Mouse (Mus musculus): Measurements from ENCODE around the gene Gabbr1. TPM values are rescaled to one million over a fixed set of nuclear protein-coding genes. Genes with fewer than 3 reads are reported as not detected.

The Gabbr1 gene
- total and polyA plus RNA-seq, 2 experiments from 2014 or later, result 116 to 639 TPM

DNA sequence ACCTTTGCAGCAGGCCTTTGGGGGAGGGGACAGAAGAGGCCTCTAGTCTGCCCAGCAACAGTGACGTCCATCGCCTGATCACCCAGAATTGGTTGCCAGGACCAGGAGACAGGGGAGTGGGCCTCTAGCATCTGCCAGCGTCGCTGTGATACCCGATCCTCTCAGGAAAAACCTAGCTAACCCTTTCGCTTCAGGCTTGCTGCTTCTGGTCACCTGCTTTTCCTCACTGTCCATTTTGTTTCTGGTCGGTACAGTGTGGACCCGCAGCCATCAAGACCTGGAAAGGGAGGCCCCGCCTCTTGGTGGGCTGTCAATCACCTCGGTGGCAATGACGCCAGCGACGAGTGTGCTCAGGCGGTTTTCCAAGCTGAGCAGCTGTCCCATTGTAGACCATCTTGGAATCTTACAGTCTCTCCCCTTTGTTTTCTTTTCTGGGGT lies 17.1 kb upstream of the Gabbr1 start:
- no peaks in the 10 kb centered on the region for H3K36me3 ChIP-seq (ENCODE audit: insufficient read depth, low read length)
- WGBS, result under 1% methylated on average over 14 of the region's 14 CpGs
- peak overlapping the region; percentile 33 for H3K4me3 ChIP-seq (ENCODE audit: low read depth, low read length)
- peak overlapping the region; percentile 51 for H3K4me2 ChIP-seq (ENCODE audit: low read depth, low read length, poor library complexity, severe bottlenecking)
- peak overlapping the region; percentile 44 for H3K9ac ChIP-seq (replicated peaks; ENCODE audit: low read length, poor library complexity, severe bottlenecking)
- peak; percentile 99 for ATAC-seq (ENCODE audit: low FRiP score)
- H3K4me1 ChIP-seq (ENCODE audit: insufficient read depth, low read length), result no peaks in the 10 kb centered on the region
- peak overlapping the region; percentile 97 for H3K27ac ChIP-seq (ENCODE audit: low read depth, low read length)
- DNase-seq (ENCODE audit: low spot score), result peak; percentile 99
- H3K27me3 ChIP-seq (ENCODE audit: insufficient read depth, low read length), result no peaks in the 10 kb centered on the region
- H3K9me3 ChIP-seq (ENCODE audit: low read length), result no peaks in the 10 kb centered on the region
- TF ChIP-seq CTCF (IDR thresholded peaks at IDR 0.05), result 0 out of 2 replicates have a peak, but pooled peaks have one; percentile 4

DNA sequence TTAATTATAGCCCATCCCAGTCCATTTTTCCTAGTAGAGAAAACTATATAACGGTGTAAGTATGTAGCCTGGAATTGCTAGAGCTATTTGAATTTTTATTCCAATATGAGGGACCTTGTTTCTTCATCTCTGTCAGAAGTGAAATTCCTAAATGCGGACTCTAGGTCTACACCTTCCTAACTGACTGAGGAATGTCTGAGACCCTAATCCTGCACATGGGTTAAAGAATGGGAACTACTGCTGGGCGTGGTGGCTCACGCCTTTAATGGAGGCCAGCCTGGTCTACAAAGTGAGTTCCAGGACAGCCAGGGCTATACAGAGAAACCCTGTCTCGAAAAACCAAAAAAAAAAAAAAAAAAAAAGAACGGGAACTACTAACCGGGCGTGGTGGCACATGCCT lies 16.6 kb upstream of the Gabbr1 start:
- Histone ChIP-seq H3K27me3 (ENCODE audit: insufficient read depth, low read length) (no peaks in the 10 kb centered on the region), H3K36me3 (ENCODE audit: insufficient read depth, low read length) (no peaks in the 10 kb centered on the region), H3K9ac (replicated peaks; ENCODE audit: low read length, poor library complexity, severe bottlenecking) (peak overlapping the region; percentile 44), H3K27ac (ENCODE audit: low read depth, low read length) (peak overlapping the region; percentile 97), H3K4me2 (ENCODE audit: low read depth, low read length, poor library complexity, severe bottlenecking) (peak overlapping the region; percentile 51), H3K9me3 (ENCODE audit: low read length) (no peaks in the 10 kb centered on the region), H3K4me3 (ENCODE audit: low read depth, low read length) (peak overlapping the region; percentile 33), H3K4me1 (ENCODE audit: insufficient read depth, low read length) (no peaks in the 10 kb centered on the region)
- WGBS, result 57% methylated on average over 8 of the region's 8 CpGs
- ATAC-seq (ENCODE audit: low FRiP score) (peak; percentile 13; the same call in 1 of the 2 replicates), DNase-seq (ENCODE audit: low spot score) (no peak)
- TF ChIP-seq CTCF (IDR thresholded peaks at IDR 0.05), result no peak

DNA sequence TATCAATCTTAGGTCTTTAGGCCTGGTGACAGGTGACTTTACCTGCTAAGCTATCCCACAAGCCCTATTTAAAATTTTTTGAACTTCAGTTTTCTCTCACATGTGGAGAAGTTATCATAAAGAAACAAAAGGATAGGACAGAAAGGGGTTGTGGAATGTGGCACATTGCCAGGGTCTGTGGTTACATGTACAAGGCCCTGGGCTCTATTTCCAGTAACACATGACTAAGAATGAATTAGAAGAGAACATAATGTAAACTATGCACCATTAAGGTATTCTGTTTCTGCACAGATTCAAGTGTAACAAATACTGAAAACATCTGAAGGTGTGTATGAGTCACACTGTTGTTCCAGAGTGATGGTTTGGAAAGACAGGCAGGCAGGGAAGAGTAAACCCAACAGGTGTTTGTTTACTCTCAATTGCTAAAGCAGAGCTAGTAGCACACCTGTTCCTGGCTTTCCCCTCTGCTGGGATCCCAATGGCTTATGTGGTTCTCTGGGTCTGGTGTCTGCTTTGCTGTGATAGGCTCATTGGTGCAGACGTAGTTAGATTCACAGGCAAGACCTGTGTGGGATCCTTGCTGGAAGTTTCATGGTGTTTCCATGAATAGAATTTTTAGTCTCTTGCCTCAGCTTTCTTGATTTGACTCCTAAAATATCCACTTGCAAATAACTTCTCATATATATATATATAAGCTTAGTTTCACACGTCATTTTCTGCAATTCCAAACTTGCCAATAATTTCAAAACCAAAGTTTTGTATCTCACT lies 6.5 kb upstream of the Gabbr1 start:
- 84% methylated on average over 2 of the region's 2 CpGs for WGBS
- TF ChIP-seq CTCF (IDR thresholded peaks at IDR 0.05), result no peak

DNA sequence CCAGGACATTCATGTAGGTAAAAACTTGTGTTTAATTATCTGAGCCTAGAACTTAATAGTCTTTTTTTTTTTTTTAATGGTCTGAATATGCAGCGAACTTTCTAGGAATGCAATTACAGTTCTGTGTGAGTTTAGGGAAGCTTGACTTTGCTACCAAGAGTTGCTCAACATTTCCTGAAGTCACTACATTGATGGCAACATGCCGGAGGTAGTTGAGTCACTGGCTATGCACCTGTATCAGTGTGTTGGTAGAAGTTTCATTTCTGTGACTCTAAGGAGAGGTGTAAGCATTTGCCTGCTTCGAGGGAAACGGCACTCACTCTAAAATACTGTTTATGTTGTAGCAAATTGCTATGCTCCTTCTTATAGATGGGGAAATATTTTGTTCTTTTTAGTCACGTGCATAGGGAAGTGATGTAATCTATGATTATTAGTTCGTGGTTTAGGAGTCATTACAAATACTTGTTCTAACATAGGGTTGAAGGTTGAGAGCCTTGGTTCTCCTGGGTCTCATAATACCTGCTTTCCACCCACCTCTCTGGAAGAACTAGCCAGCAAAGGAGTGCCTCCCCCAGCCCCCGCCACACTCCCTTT lies 1.0 kb upstream of the Gabbr1 start:
- no peaks in the 10 kb centered on the region for H3K9me3 ChIP-seq (ENCODE audit: low read length)
- no peaks in the 10 kb centered on the region for H3K36me3 ChIP-seq (ENCODE audit: insufficient read depth, low read length)
- DNase-seq (ENCODE audit: low spot score), result no peak
- 73% methylated on average over 7 of the region's 7 CpGs for WGBS
- no peaks in the 10 kb centered on the region for H3K27me3 ChIP-seq (ENCODE audit: insufficient read depth, low read length)
- H3K4me1 ChIP-seq (ENCODE audit: insufficient read depth, low read length), result peaks cover 3% of the 10 kb centered on the region; the same call in 1 of the 2 replicates
- H3K27ac ChIP-seq (ENCODE audit: low read depth, low read length), result peak overlapping the region; percentile 98
- no peak for TF ChIP-seq CTCF (IDR thresholded peaks at IDR 0.05)
- H3K4me3 ChIP-seq (ENCODE audit: low read depth, low read length), result peak overlapping the region; percentile 94
- peak overlapping the region; percentile 73 for H3K4me2 ChIP-seq (ENCODE audit: low read depth, low read length, poor library complexity, severe bottlenecking)
- no peak for ATAC-seq (ENCODE audit: low FRiP score)
- peak overlapping the region; percentile 99 for H3K9ac ChIP-seq (replicated peaks; ENCODE audit: low read length, poor library complexity, severe bottlenecking)

More for the DNA sequence above, 6.5 kb upstream of the Gabbr1 start:
- no peak overlapping the region for H3K4me2 ChIP-seq (ENCODE audit: low read depth, low read length, poor library complexity, severe bottlenecking)
- no peaks in the 10 kb centered on the region for H3K36me3 ChIP-seq (ENCODE audit: insufficient read depth, low read length)
- no peaks in the 10 kb centered on the region for H3K4me1 ChIP-seq (ENCODE audit: insufficient read depth, low read length)
- H3K9ac ChIP-seq (replicated peaks; ENCODE audit: low read length, poor library complexity, severe bottlenecking), result no peak overlapping the region
- no peak for ATAC-seq (ENCODE audit: low FRiP score)
- no peak overlapping the region for H3K4me3 ChIP-seq (ENCODE audit: low read depth, low read length)
- H3K27me3 ChIP-seq (ENCODE audit: insufficient read depth, low read length), result no peaks in the 10 kb centered on the region
- no peak for DNase-seq (ENCODE audit: low spot score)
- H3K9me3 ChIP-seq (ENCODE audit: low read length), result no peaks in the 10 kb centered on the region
- no peak overlapping the region for H3K27ac ChIP-seq (ENCODE audit: low read depth, low read length)

- under 1% methylated on average over 39 of the region's 58 CpGs for WGBS
- H3K36me3 ChIP-seq (ENCODE audit: insufficient read depth, low read length), result no peaks in the 10 kb centered on the region
- peaks cover 3% of the 10 kb centered on the region; the same call in 1 of the 2 replicates for H3K4me1 ChIP-seq (ENCODE audit: insufficient read depth, low read length)
- H3K27ac ChIP-seq (ENCODE audit: low read depth, low read length), result peak overlapping the region; percentile 98
- H3K4me3 ChIP-seq (ENCODE audit: low read depth, low read length), result peak overlapping the region; percentile 94
- DNase-seq (ENCODE audit: low spot score), result peak; percentile 60
- peak overlapping the region; percentile 99 for H3K9ac ChIP-seq (replicated peaks; ENCODE audit: low read length, poor library complexity, severe bottlenecking)
- peak; percentile 56 for ATAC-seq (ENCODE audit: low FRiP score)
- TF ChIP-seq CTCF (IDR thresholded peaks at IDR 0.05), result peak; percentile 60
- H3K27me3 ChIP-seq (ENCODE audit: insufficient read depth, low read length), result no peaks in the 10 kb centered on the region
- no peaks in the 10 kb centered on the region for H3K9me3 ChIP-seq (ENCODE audit: low read length)
- H3K4me2 ChIP-seq (ENCODE audit: low read depth, low read length, poor library complexity, severe bottlenecking), result peak overlapping the region; percentile 73
Measured at GRCm38 (mm10) chr17:37046312-37047112, 746 bp downstream of the Gabbr1 start.

Data from midbrain, postnatal 0 days (tissue).